Mouse (Mus musculus) erythroblast, embryonic 14.5 days (primary cell): ENCODE measurements around the gene Tmx2.

Experiments used
- GATA1 ChIP-seq: IDR thresholded peaks from 2 replicates; pipeline ENCODE4 v1.6.1; 2012; ENCODE audit warnings: low read length, inconsistent platforms, mixed read lengths
- TAL1 ChIP-seq: IDR thresholded peaks from 3 replicates; pipeline ENCODE4 v1.6.1; 2012; ENCODE audit warnings: low read length, inconsistent platforms, mixed read lengths

- TF ChIP-seq GATA1 (no peak), TAL1 (no peak)
Observed at GRCm38 (mm10) chr2:84637452-84638165, 41.3 kb downstream of the Tmx2 start.
